Mouse (Mus musculus): ENCODE measurements around the gene Wnt5b.

- no peak for TF ChIP-seq ZNF384 (IDR thresholded peaks at IDR 0.05; ENCODE audit: low read depth, low read length)
- no peak for TF ChIP-seq CHD2 (IDR thresholded peaks at IDR 0.05; ENCODE audit: low read depth, low read length)
- no peak for TF ChIP-seq HCFC1 (IDR thresholded peaks at IDR 0.05; ENCODE audit: borderline replicate concordance, insufficient read depth, low read length)
- TF ChIP-seq MAFK (IDR thresholded peaks at IDR 0.05; ENCODE audit: insufficient read depth, low read depth, low read length): no peak
- TF ChIP-seq ZC3H11A (IDR thresholded peaks at IDR 0.05; ENCODE audit: borderline replicate concordance, low read depth, low read length): no peak
Measured at GRCm38 (mm10) chr6:119431751-119432324, 112.3 kb downstream of the Wnt5b start.
